Mouse (Mus musculus) limb, embryonic 11.5 days (tissue): ENCODE data around the gene Eefsec. TPM values are rescaled to one million over a fixed set of nuclear protein-coding genes. Genes with fewer than 3 reads are reported as not detected.

ENCODE experiments used
- ATAC-seq: fragments of 200-750 bp; cut with Nextera tagmentation; 2 replicates; pipeline ENCODE4 v1.8.0; 2017; ENCODE audit warnings: low read depth; ENCODE audit not compliant: insufficient number of reproducible peaks, low FRiP score, low TSS enrichment
- DNase-seq: peaks from one replicate; pipeline ENCODE4 v3.0.0-alpha.2; 2015; ENCODE audit warnings: low spot score
- H3K27ac ChIP-seq: fragments of 300-500 bp; sonication (generic); replicated peaks from 2 replicates; pipeline ENCODE4 v1.5.1; 2014; ENCODE audit warnings: low read depth, mild to moderate bottlenecking, low read length
- H3K27me3 ChIP-seq: fragments of 300-500 bp; sonication (generic); 2 replicates; pipeline ENCODE4 v1.6.1; 2014; ENCODE audit warnings: mild to moderate bottlenecking, low read length, mixed read lengths; ENCODE audit not compliant: control insufficient read depth, insufficient read depth
- H3K36me3 ChIP-seq: fragments of 300-500 bp; sonication (generic); 2 replicates; pipeline ENCODE4 v1.6.1; 2014; ENCODE audit warnings: mild to moderate bottlenecking, low read length, moderate library complexity, mixed read lengths; ENCODE audit not compliant: control insufficient read depth, insufficient read depth
- H3K4me1 ChIP-seq: fragments of 300-500 bp; sonication (generic); 2 replicates; pipeline ENCODE4 v1.6.1; 2014; ENCODE audit warnings: low read length, mixed read lengths; ENCODE audit not compliant: control insufficient read depth, insufficient read depth
- H3K4me2 ChIP-seq: fragments of 300-500 bp; sonication (generic); 2 replicates; pipeline ENCODE4 v1.6.1; 2014; ENCODE audit warnings: low read depth, mild to moderate bottlenecking, moderate library complexity; ENCODE audit not compliant: severe bottlenecking
- H3K4me3 ChIP-seq: fragments of 300-500 bp; sonication (generic); 2 replicates; pipeline ENCODE4 v1.5.1; 2014; ENCODE audit warnings: low read depth, low read length
- H3K9ac ChIP-seq: fragments of 300-500 bp; sonication (generic); 2 replicates; pipeline ENCODE4 v1.6.1; 2014; ENCODE audit warnings: mild to moderate bottlenecking, low read length
- H3K9me3 ChIP-seq: fragments of 300-500 bp; sonication (generic); 2 replicates; pipeline ENCODE4 v1.6.1; 2016; ENCODE audit warnings: low read length; ENCODE audit not compliant: control insufficient read depth
- WGBS: fragments of 180-500 bp; shearing (Covaris S2); extraction: QIAGEN DNeasy Blood & Tissue Kit; methylation state at CpG from one replicate; pipeline ENCODE4 v1.1.7; 2014; 5-methylcytosine and 5-hydroxymethylcytosine counted together
- polyA plus RNA-seq: library from polyadenylated mRNA; unstranded; fragments of >200 nt; fragmentation: Nextera tagmentation; extraction: Ambion mirVana; gene quantifications from 2 replicates; pipeline ENCODE4 v1.2.1, GENCODE M21; 2014

The Eefsec gene
- 48.5 and 48.9 TPM in 2 replicates for polyA plus RNA-seq

DNA sequence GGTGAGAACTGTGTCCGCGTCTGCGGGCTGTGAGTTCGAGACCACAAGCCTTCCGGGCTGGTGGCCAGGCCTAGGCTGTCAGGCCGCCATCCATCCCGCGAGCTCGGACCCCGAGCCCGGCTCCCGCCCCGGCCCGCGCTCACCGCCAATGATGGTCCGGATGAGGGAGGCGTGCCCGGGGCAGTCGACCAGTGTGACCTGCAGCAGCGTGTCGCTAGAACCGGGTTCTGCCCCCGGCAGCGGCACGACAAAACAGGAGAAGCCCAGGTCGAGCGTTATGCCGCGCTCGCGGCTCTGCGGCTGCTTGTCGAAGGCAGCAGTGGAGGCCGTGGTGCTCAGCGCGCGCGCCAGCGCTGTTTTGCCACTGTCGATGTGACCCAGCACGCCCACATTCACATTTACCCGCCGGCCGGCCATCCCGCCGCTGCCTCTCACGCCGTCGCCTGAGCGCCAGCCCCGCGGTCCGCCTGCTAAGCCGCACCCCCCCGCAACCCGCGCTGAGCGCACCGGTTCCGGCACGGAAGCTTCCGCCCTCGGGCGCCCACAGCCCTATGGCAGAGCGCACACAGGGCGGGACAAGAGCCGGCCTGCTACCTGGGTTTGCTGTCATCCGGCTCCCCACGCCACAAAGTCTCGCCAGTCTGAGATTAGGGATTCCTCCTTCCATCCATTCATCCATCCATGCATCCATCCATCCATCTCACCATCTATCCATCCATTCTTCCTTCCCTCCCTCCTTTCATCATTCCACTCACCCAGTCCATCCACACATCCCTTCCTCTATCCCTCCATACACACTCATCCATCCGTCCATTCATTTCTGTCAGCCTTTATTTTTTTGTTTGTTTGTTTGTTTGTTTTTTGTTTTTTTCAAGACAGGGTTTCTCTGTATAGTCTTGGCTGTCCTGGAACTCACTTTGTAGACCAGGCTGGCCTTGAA is at the start of gene Eefsec:
Gene Eefsec, minus strand, starts transcription at position 477 of the 940 bp plus-strand sequence.
- Histone ChIP-seq H3K9ac (peak within 1 kb of the TSS; percentile 66), H3K4me3 (peak within 1 kb of the TSS; percentile 75), H3K4me2 (peak within 1 kb of the TSS; percentile 64), H3K9me3 (no peaks in the 10 kb centered on the region), H3K36me3 (no peaks in the 10 kb centered on the region), H3K27ac (peak within 1 kb of the TSS; percentile 60; the same call in 1 of the 2 replicates), H3K4me1 (no peaks in the 10 kb centered on the region), H3K27me3 (no peaks in the 10 kb centered on the region)
- DNase-seq (peak; percentile 87), ATAC-seq (peak; percentile 75)
- under 1% methylated on average over 72 of the region's 72 CpGs for WGBS

DNA sequence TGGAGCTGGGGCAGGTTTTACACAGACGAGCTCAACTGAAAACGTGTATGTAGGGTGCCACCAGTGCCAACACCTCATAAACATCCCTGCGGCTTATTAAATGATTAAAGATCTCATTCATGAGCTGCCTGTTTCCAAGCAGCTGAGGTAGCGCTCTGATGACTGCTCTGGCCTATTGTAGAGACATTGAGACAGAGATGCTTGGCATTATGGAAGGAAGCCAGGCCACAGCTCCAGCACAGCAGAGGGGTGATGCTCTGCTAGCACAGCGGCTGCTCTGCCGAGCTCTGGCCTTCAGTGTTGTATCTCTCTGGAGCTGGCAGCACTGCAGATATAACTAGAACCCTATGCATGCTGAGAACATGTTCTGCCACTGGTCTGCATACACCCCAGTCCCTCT is 47.4 kb upstream of the Eefsec start:
- ATAC-seq, result no peak
- Histone ChIP-seq H3K4me3 (no peak overlapping the region), H3K9ac (no peak overlapping the region), H3K27me3 (no peaks in the 10 kb centered on the region), H3K9me3 (no peaks in the 10 kb centered on the region), H3K36me3 (peaks cover 8% of the 10 kb centered on the region), H3K4me2 (no peak overlapping the region), H3K4me1 (no peaks in the 10 kb centered on the region), H3K27ac (no peak overlapping the region)
- DNase-seq, result no peak
- 82% methylated on average over 6 of the region's 6 CpGs for WGBS

DNA sequence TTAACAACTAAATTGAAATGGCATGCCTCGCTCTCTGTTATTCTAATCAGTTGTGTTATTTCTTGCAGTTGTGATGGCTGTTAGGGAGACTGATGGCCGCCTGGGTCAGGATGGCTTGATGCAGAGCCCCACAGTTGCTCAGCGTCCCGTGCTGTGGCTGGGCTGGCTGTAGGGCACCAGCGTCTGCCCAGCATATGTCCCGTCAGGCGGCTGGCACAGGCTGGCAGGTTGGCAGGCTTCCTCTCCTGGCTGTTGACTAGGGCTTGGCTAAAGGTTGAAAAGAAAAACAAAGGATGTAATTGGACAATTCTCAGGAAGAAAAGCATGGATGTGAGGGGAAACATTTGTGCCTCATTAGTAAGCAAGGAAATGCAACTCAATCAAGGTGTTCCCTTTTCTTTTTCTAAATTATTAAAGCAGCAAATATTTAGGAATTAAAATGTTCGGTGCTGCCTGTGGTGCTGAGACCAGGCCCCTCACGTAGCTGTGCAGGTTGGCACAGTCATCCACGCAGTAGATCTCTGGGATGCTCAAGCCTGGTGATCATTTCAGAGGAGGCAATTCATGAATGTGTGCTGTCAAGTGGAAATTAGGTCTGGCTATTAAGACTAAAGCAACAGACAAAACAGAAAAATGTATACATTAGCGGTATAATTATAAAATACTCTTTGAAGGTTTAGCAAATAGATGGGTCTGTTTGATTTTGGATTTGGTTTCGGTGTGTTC is 44.5 kb upstream of the Eefsec start:
- Histone ChIP-seq H3K27me3 (no peaks in the 10 kb centered on the region), H3K36me3 (peaks cover 14% of the 10 kb centered on the region; the same call in 1 of the 2 replicates), H3K27ac (no peak overlapping the region), H3K9ac (no peak overlapping the region), H3K9me3 (no peaks in the 10 kb centered on the region), H3K4me1 (no peaks in the 10 kb centered on the region), H3K4me2 (no peak overlapping the region), H3K4me3 (no peak overlapping the region)
- no peak for DNase-seq
- WGBS, result 97% methylated on average over 12 of the region's 12 CpGs
- no peak for ATAC-seq

DNA sequence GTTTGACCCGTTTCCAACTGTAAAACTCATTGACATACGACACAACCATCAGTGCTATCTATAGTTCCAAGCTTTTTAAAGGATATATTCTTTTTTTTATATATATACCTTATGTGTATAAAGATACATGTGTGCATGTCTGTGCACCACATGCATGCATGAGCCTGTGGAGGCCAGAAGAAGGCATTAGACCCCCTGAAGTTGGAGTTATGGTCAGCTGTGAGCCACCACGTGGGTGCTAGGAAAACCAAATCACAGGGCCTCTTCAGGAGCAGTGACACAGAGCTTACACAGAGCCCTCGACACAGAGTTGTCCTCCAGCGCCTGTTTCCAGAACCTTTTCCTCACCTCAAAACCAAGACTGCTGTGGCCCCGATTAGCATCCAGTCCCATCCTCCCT is 43.5 kb upstream of the Eefsec start:
- no peaks in the 10 kb centered on the region for H3K9me3 ChIP-seq
- no peaks in the 10 kb centered on the region for H3K4me1 ChIP-seq
- no peak for DNase-seq
- H3K9ac ChIP-seq, result no peak overlapping the region
- H3K27me3 ChIP-seq, result no peaks in the 10 kb centered on the region
- no peak overlapping the region for H3K27ac ChIP-seq
- 90% methylated on average over 6 of the region's 6 CpGs for WGBS
- H3K4me3 ChIP-seq, result no peak overlapping the region
- ATAC-seq, result no peak
- peaks cover 15% of the 10 kb centered on the region for H3K36me3 ChIP-seq
- H3K4me2 ChIP-seq, result no peak overlapping the region

DNA sequence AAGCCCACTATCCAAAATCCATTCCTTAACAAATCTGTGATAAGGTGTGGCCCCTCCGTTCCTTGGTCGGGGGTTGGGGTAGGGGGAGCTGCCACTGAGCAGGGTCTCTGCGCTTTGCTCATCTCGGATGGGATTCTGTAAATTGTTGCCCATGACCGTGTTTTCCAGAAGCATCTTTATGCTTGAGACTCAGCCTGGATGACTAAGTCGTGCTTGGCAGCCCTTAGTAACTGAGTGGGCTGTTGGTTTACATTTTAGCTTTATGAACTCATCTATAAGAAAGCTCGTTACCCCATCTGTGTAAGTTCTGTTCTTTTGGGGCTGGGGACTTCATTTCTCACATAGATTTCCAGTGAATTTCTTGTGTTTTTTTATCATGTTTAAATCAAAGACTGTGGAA is 42.7 kb upstream of the Eefsec start:
- WGBS, result 94% methylated on average over 7 of the region's 7 CpGs

DNA sequence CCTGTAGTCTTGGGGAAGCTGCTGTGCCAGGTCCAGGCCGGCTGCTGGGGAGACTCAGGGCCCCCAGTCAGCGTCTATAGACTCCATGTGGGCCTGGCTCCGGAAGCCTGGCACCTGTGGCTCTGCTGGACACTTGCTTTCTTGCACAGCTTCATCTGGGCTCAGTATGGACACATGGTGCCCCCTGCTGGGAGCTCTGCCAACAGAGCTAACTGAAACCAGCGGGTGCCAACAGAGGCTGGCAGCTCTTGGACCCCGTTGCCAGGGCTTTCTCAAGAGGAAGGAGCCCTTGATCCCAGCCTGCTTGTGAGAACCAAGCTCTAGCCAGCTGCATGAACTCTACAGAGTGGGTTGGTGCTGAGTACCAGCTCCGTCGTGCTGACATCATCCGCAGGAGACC is 40.6 kb upstream of the Eefsec start:
- DNase-seq (peak; percentile 48), ATAC-seq (no peak)
- Histone ChIP-seq H3K9me3 (no peaks in the 10 kb centered on the region), H3K9ac (no peak overlapping the region), H3K36me3 (peaks cover 22% of the 10 kb centered on the region), H3K4me3 (no peak overlapping the region), H3K27ac (no peak overlapping the region), H3K4me2 (no peak overlapping the region), H3K27me3 (no peaks in the 10 kb centered on the region), H3K4me1 (no peaks in the 10 kb centered on the region)
- WGBS, result 86% methylated on average over 8 of the region's 8 CpGs

More for the DNA sequence above, 42.7 kb upstream of the Eefsec start:
- no peaks in the 10 kb centered on the region for H3K9me3 ChIP-seq
- H3K4me1 ChIP-seq, result no peaks in the 10 kb centered on the region
- no peak overlapping the region for H3K9ac ChIP-seq
- no peak overlapping the region for H3K4me2 ChIP-seq
- DNase-seq, result no peak
- H3K4me3 ChIP-seq, result no peak overlapping the region
- H3K27me3 ChIP-seq, result no peaks in the 10 kb centered on the region
- peaks cover 17% of the 10 kb centered on the region for H3K36me3 ChIP-seq
- no peak overlapping the region for H3K27ac ChIP-seq
- ATAC-seq, result no peak

DNA sequence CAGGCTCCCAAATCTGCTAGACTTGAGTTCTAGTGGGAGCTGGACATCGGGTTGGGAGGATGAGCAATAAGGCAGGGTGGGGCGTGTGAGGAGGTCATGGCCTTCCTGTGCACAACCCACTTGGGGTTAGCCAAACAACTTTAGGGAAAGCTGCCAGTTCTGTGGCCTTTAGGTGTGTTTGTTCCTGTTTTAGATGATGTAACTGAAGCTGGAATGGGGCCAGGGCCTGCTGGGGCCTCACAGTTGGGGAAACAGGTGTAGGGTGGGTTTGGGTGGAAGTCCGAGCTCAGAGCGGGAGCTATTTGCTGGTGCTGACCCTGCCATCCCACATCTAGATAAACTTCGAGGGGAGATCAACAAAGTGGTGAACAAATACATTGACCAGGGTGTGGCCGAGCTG is 39.0 kb upstream of the Eefsec start:
- WGBS, result 89% methylated on average over 6 of the region's 6 CpGs

DNA sequence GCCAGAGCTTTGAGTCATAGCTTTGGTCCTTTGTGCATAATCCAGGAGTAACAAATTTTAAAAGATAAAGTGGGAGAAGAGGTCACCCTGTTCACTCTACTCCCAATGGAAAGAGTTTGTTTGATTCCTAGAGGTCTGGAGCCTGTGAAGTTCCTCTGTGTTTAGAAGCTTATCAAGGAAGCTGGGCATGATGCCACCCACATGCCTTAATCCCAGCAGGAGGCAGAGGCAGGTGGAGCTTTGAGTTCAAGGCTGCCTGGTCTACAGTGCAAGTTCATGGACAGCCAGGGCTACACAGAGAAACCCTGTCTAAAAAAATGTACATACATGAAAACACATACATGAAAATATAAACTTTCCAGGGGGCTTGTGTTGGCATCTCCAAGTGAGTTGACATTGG is 37.6 kb upstream of the Eefsec start:
- no peak overlapping the region for H3K4me2 ChIP-seq
- H3K9me3 ChIP-seq, result no peaks in the 10 kb centered on the region
- peaks cover 23% of the 10 kb centered on the region for H3K36me3 ChIP-seq
- H3K9ac ChIP-seq, result no peak overlapping the region
- ATAC-seq, result no peak
- H3K4me3 ChIP-seq, result no peak overlapping the region
- no peak overlapping the region for H3K27ac ChIP-seq
- no peaks in the 10 kb centered on the region for H3K27me3 ChIP-seq
- no peaks in the 10 kb centered on the region for H3K4me1 ChIP-seq
- no peak for DNase-seq

More for the DNA sequence above, 39.0 kb upstream of the Eefsec start:
- no peaks in the 10 kb centered on the region for H3K9me3 ChIP-seq
- H3K4me2 ChIP-seq, result no peak overlapping the region
- H3K27ac ChIP-seq, result no peak overlapping the region
- no peaks in the 10 kb centered on the region for H3K27me3 ChIP-seq
- H3K4me1 ChIP-seq, result no peaks in the 10 kb centered on the region
- peaks cover 18% of the 10 kb centered on the region for H3K36me3 ChIP-seq
- ATAC-seq (no peak), DNase-seq (no peak)
- no peak overlapping the region for H3K9ac ChIP-seq
- no peak overlapping the region for H3K4me3 ChIP-seq
